Mouse (Mus musculus) erythroid progenitor cell, adult 5-6 weeks (primary cell): Measurements from ENCODE around the gene Pdk2. TPM values are rescaled to one million over a fixed set of nuclear protein-coding genes. Genes with fewer than 3 reads are reported as not detected.

ENCODE experiments used
- ATAC-seq: replicated peaks from 2 replicates; pipeline ENCODE4 v1.8.0; 2016; ENCODE audit warnings: moderate number of reproducible peaks, mild to moderate bottlenecking, moderate TSS enrichment, inconsistent platforms; ENCODE audit not compliant: poor library complexity, low FRiP score, severe bottlenecking
- total RNA-seq, 2 experiments: library from RNA; stranded (forward) in 1 of 2; stranded (reverse) in 1 of 2; fragments of 150-400 nt in 1 of 2; fragments of 186-747, 209-891 nt in 1 of 2; gene quantifications; 2 replicates each; pipeline versions ENCODE4 v1.2.3 to v1.2.4; 2015 to 2017; ENCODE audit warnings: low replicate concordance in 2 of 2

The Pdk2 gene
- total RNA-seq, 2 experiments from 2014 or later: 2.3 to 8.4 TPM

GRCm38 (mm10) chr11:95007418-95007817 is 33.7 kb downstream of the Pdk2 start:
- ATAC-seq: no peak

GRCm38 (mm10) chr11:95006525-95007219 is 34.5 kb downstream of the Pdk2 start:
- peak; percentile 62 for ATAC-seq

GRCm38 (mm10) chr11:95006038-95006437 is 35.1 kb downstream of the Pdk2 start:
- ATAC-seq: no peak

- ATAC-seq: no peak
Measured at GRCm38 (mm10) chr11:95004937-95005198, 36.3 kb downstream of the Pdk2 start.

GRCm38 (mm10) chr11:95004136-95004936 is 36.8 kb downstream of the Pdk2 start:
- ATAC-seq: no peak

GRCm38 (mm10) chr11:95002705-95003104 is 38.4 kb downstream of the Pdk2 start:
- no peak for ATAC-seq

- no peak for ATAC-seq
Measured at GRCm38 (mm10) chr11:95001584-95002347, 39.4 kb downstream of the Pdk2 start.

GRCm38 (mm10) chr11:95001058-95001457 is 40.1 kb downstream of the Pdk2 start:
- peak; percentile 59 for ATAC-seq

- peak; percentile 21; the same call in 1 of the 2 replicates for ATAC-seq
Measured at GRCm38 (mm10) chr11:95000548-95000947, 40.6 kb downstream of the Pdk2 start.

- no peak for ATAC-seq
Measured at GRCm38 (mm10) chr11:95000128-95000527, 41.0 kb downstream of the Pdk2 start.

GRCm38 (mm10) chr11:94998041-94998531 is 43.1 kb downstream of the Pdk2 start:
- ATAC-seq: 0 out of 2 replicates have a peak, but pooled peaks have one; percentile 9

- ATAC-seq: peak; percentile 70
Measured at GRCm38 (mm10) chr11:94997596-94997995, 43.6 kb downstream of the Pdk2 start.

GRCm38 (mm10) chr11:94996984-94997383 is 44.2 kb downstream of the Pdk2 start:
- ATAC-seq: no peak

GRCm38 (mm10) chr11:94996101-94996500 is 45.1 kb downstream of the Pdk2 start:
- no peak for ATAC-seq

- no peak for ATAC-seq
Measured at GRCm38 (mm10) chr11:94994947-94995772, 46.0 kb downstream of the Pdk2 start.

- ATAC-seq: no peak
Measured at GRCm38 (mm10) chr11:94994208-94994814, 46.8 kb downstream of the Pdk2 start.

GRCm38 (mm10) chr11:94992754-94993606 is 48.2 kb downstream of the Pdk2 start:
- peak; percentile 21; the same call in 1 of the 2 replicates for ATAC-seq

- ATAC-seq: no peak
Measured at GRCm38 (mm10) chr11:94992480-94992753, 48.7 kb downstream of the Pdk2 start.
